Mouse (Mus musculus): ENCODE results near the gene Klk8. TPM values are rescaled to one million over a fixed set of nuclear protein-coding genes. Genes with fewer than 3 reads are reported as not detected.

Klk8 gene
- total and polyA plus RNA-seq, 2 experiments from 2014 or later: 10.8 to 11.3 TPM

DNA sequence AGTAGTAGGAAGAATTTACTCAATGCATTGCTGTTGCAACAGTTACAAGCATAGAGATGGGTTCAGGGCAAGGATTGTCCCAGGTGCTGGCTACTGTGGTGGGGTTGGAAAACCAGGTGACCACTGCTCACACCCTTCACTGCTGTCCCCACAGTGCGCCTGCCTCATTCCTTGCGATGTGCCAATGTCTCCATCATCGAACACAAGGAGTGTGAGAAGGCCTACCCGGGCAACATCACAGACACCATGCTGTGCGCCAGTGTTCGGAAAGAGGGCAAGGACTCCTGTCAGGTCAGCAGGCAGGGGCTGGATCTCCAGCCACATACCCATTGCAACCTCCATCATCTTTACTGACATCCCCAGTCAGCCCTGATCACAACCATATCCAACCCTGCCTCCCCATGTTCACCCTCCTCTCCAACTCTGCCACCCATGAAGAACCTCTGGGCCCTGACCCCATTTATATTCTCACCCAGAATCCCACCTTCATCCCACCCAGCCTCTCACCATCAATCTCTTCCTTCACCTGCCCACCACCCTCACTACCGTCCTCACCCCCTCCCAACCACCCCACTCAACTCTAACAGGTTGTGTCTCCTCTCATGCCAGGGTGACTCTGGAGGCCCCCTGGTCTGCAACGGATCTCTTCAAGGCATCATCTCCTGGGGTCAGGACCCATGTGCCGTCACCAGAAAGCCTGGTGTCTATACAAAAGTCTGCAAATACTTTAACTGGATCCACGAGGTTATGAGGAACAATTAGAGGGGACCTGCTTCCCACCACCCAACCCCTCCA lies 19.0 kb upstream of the Klk8 start:
- Histone ChIP-seq H3K36me3 (ENCODE audit: insufficient read depth, low read length) (no peaks in the 10 kb centered on the region), H3K27ac (no peak overlapping the region), H3K4me2 (ENCODE audit: low read depth, low read length) (no peak overlapping the region), H3K9ac (replicated peaks; ENCODE audit: low read length) (no peak overlapping the region), H3K4me1 (ENCODE audit: insufficient read depth, low read length) (peaks cover 5% of the 10 kb centered on the region; the same call in 1 of the 2 replicates), H3K9me3 (ENCODE audit: low read length) (no peaks in the 10 kb centered on the region), H3K27me3 (ENCODE audit: insufficient read depth, low read length) (peaks cover 3% of the 10 kb centered on the region; the same call in 1 of the 2 replicates), H3K4me3 (ENCODE audit: low read length) (no peak overlapping the region)
- TF ChIP-seq CTCF (IDR thresholded peaks at IDR 0.05; ENCODE audit: low read depth): no peak
- no peak for DNase-seq (ENCODE audit: low spot score)
- ATAC-seq: no peak
- 88% methylated on average over 10 of the region's 10 CpGs for WGBS

DNA sequence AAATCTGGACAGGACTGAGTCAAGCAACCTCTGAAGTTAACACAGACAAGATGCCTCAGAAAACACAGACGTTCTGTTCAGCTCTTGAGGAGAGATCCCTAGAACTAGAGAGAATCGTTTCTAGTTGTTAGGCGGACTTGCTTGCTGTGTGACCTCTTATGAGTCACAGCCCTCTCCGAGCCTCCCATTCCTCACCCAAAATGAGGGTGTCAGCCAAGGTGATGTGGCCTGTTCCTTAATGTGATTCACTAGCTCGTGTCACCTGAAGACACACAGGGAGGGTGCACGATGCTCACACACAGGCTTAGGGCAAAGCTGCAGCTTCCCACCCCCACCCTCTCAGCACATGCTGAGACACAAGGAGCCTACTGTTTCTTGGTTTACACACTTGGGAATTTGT lies 17.1 kb upstream of the Klk8 start:
- Histone ChIP-seq H3K27me3 (ENCODE audit: insufficient read depth, low read length) (peaks cover 3% of the 10 kb centered on the region; the same call in 1 of the 2 replicates), H3K9me3 (ENCODE audit: low read length) (no peaks in the 10 kb centered on the region), H3K4me1 (ENCODE audit: insufficient read depth, low read length) (peaks cover 5% of the 10 kb centered on the region; the same call in 1 of the 2 replicates), H3K36me3 (ENCODE audit: insufficient read depth, low read length) (no peaks in the 10 kb centered on the region), H3K4me3 (ENCODE audit: low read length) (no peak overlapping the region), H3K27ac (no peak overlapping the region), H3K4me2 (ENCODE audit: low read depth, low read length) (no peak overlapping the region), H3K9ac (replicated peaks; ENCODE audit: low read length) (no peak overlapping the region)
- TF ChIP-seq CTCF (IDR thresholded peaks at IDR 0.05; ENCODE audit: low read depth): no peak
- WGBS: 64% methylated on average over 6 of the region's 6 CpGs
- no peak for DNase-seq (ENCODE audit: low spot score)
- no peak for ATAC-seq

DNA sequence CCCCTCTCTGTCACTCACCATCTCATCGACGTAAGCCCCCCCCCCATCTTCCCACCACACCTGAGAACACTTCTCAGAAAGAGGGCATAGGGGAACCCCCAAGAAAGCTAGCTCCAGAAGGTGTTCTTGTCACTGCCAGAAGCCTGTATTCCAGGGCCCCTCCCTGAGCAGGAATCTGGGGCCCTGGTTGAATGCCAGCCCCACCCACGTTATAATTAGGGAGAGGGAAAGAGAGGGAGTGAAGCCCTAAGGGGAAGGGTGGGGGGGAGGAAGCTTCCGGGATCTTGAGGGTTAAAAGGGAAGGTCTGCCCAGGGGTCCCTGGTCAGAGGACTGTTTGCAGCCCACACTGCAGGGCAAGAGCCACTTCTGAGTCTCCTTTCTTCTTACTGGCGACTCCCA lies 16.6 kb upstream of the Klk8 start, which contains the start of gene Klk10:
Gene Klk10 (plus strand): TSS at position 290 of the 400 bp plus-strand sequence.
- H3K4me1 ChIP-seq (ENCODE audit: insufficient read depth, low read length): peaks cover 5% of the 10 kb centered on the region; the same call in 1 of the 2 replicates
- ATAC-seq (no peak), DNase-seq (ENCODE audit: low spot score) (no peak)
- H3K27ac ChIP-seq: no peak within 1 kb of the TSS
- no peak within 1 kb of the TSS for H3K9ac ChIP-seq (replicated peaks; ENCODE audit: low read length)
- no peak for TF ChIP-seq CTCF (IDR thresholded peaks at IDR 0.05; ENCODE audit: low read depth)
- no peaks in the 10 kb centered on the region for H3K36me3 ChIP-seq (ENCODE audit: insufficient read depth, low read length)
- H3K4me3 ChIP-seq (ENCODE audit: low read length): no peak within 1 kb of the TSS
- peaks cover 3% of the 10 kb centered on the region; the same call in 1 of the 2 replicates for H3K27me3 ChIP-seq (ENCODE audit: insufficient read depth, low read length)
- 66% methylated on average over 5 of the region's 5 CpGs for WGBS
- H3K4me2 ChIP-seq (ENCODE audit: low read depth, low read length): no peak within 1 kb of the TSS
- no peaks in the 10 kb centered on the region for H3K9me3 ChIP-seq (ENCODE audit: low read length)

DNA sequence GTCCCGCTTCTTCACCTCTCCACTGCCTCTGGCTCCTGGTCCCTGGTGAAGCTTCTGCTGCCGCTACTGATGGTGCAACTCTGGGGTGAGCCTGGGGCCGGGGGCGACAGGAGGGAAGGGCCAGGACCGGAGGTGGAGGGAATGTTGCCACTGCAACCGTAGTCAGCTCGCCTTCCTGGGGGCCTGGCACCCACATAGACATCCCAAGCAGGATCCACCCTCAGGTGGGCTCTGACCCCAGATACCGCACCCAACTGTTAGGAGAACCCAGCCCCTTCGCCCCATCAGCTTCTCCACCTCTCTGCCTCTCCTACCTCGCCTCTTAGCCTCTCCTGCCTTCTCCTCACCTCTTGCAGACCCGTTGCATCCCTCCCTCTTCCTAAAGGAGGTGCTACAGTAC lies 15.8 kb upstream of the Klk8 start:
- no peaks in the 10 kb centered on the region for H3K9me3 ChIP-seq (ENCODE audit: low read length)
- no peak for DNase-seq (ENCODE audit: low spot score)
- no peak for TF ChIP-seq CTCF (IDR thresholded peaks at IDR 0.05; ENCODE audit: low read depth)
- H3K4me2 ChIP-seq (ENCODE audit: low read depth, low read length): no peak overlapping the region
- H3K4me1 ChIP-seq (ENCODE audit: insufficient read depth, low read length): peaks cover 5% of the 10 kb centered on the region; the same call in 1 of the 2 replicates
- no peak overlapping the region for H3K4me3 ChIP-seq (ENCODE audit: low read length)
- H3K27ac ChIP-seq: no peak overlapping the region
- no peak for ATAC-seq
- H3K9ac ChIP-seq (replicated peaks; ENCODE audit: low read length): no peak overlapping the region
- WGBS: 89% methylated on average over 11 of the region's 11 CpGs
- H3K27me3 ChIP-seq (ENCODE audit: insufficient read depth, low read length): peaks cover 3% of the 10 kb centered on the region; the same call in 1 of the 2 replicates
- H3K36me3 ChIP-seq (ENCODE audit: insufficient read depth, low read length): no peaks in the 10 kb centered on the region

DNA sequence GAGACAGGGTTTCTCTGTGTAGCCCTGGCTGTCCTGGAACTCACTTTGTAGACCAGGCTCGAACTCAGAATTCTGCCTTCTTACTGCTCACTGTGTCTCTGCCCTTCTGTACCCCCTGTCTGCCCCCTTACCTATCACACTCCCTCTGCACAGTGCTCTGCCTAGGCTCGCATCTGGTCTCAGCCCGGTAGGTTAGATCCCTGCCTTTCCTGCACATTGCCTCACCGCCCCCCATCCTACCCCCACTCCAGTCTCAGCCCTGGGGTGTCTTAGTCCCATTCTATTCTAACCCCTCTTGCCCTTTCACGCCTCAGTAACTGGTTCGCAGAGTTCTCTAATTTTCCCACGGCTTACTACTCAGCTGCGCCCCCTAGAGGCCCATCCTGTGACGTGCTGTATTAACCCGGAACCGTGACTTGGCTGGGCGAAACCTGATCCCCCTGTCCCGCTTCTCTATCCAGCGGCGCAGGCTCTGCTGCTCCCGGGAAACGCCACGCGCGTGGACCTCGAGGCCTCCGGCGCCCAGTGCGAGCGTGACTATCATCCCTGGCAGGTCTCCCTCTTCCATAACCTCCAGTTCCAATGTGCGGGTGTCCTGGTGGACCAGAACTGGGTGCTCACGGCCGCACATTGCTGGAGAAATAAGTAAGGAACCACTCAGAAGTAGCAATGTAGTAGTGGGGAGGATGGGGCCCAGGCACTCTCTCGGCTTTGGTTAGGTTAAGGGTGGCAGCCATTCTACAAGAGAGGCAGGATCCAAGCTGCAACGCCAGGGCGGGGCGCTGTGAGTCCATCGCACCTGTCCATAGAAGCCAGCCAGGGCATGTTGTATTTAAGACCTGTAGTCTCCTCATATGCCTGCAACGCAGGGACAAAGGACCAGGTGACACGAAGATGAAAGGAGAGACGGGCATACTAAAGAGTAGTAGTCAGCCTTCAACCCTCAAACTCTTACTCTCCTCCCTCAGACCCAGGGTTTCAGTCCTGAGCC lies 14.8 kb upstream of the Klk8 start:
- ATAC-seq (peak; percentile 83), DNase-seq (ENCODE audit: low spot score) (peak; percentile 81)
- Histone ChIP-seq H3K4me2 (ENCODE audit: low read depth, low read length) (peak overlapping the region; percentile 59), H3K9ac (replicated peaks; ENCODE audit: low read length) (0 out of 2 replicates have a peak overlapping the region, but pooled peaks have one; percentile 24), H3K4me3 (ENCODE audit: low read length) (peak overlapping the region; percentile 27), H3K27ac (no peak overlapping the region), H3K9me3 (ENCODE audit: low read length) (no peaks in the 10 kb centered on the region), H3K27me3 (ENCODE audit: insufficient read depth, low read length) (peaks cover 3% of the 10 kb centered on the region; the same call in 1 of the 2 replicates), H3K4me1 (ENCODE audit: insufficient read depth, low read length) (peaks cover 5% of the 10 kb centered on the region; the same call in 1 of the 2 replicates), H3K36me3 (ENCODE audit: insufficient read depth, low read length) (no peaks in the 10 kb centered on the region)
- peak; percentile 87 for TF ChIP-seq CTCF (IDR thresholded peaks at IDR 0.05; ENCODE audit: low read depth)
- WGBS: 8% methylated on average over 36 of the region's 36 CpGs

DNA sequence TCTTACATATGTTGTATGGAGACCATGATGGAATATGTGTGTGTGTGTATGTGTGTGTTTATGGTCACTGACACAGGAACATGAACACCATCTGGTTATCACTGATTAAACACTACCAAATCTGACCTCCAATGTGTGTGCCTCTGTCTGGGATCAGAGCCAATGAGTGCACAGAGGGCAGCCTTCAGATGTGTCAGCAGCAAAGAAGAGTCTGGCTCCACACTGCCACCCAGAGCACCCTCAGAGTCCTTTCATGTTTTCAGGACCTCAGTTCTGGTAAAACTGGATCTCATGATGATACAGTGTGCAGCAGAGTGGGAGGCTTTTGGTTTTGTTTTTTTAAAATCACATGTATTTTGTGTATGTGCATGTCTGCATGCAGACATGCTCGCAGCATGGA lies 12.1 kb upstream of the Klk8 start:
- peak; percentile 48 for DNase-seq (ENCODE audit: low spot score)
- H3K4me1 ChIP-seq (ENCODE audit: insufficient read depth, low read length): peaks cover 5% of the 10 kb centered on the region; the same call in 1 of the 2 replicates
- no peak overlapping the region for H3K9ac ChIP-seq (replicated peaks; ENCODE audit: low read length)
- no peak overlapping the region for H3K27ac ChIP-seq
- no peak overlapping the region for H3K4me2 ChIP-seq (ENCODE audit: low read depth, low read length)
- H3K36me3 ChIP-seq (ENCODE audit: insufficient read depth, low read length): no peaks in the 10 kb centered on the region
- no peak for ATAC-seq
- no peaks in the 10 kb centered on the region for H3K9me3 ChIP-seq (ENCODE audit: low read length)
- no peak overlapping the region for H3K4me3 ChIP-seq (ENCODE audit: low read length)
- H3K27me3 ChIP-seq (ENCODE audit: insufficient read depth, low read length): peaks cover 3% of the 10 kb centered on the region; the same call in 1 of the 2 replicates
- 97% methylated on average over 1 of the region's 1 CpGs for WGBS
- TF ChIP-seq CTCF (IDR thresholded peaks at IDR 0.05; ENCODE audit: low read depth): peak; percentile 41; the same call in 1 of the 2 replicates

Measured in hindbrain, postnatal 0 days (tissue).